23 mouse cellular contexts compared by ENCODE assay signal in genomic region chr15:102959663-102960191, GRCm38 (mm10). TPM values are rescaled to one million over a fixed set of nuclear protein-coding genes. Genes with fewer than 3 reads are reported as not detected.
DNase-seq lines count a peak whose midpoint lies in the region; ATAC-seq and TF ChIP-seq lines count a peak whose summit lies in the region.
"Had no signal": no experiment of that assay in that cellular context is flagged by ENCODE, and none has a peak within 500 bp of the region (broad histone marks: within the 10 kb centered on the region; RNA-seq: fewer than 3 reads in every experiment).

No protein-coding gene starts in this region.

- no peaks in the 10 kb centered on the region for H3K4me1 ChIP-seq in neural tube, embryonic 11.5 days (ENCODE audit: control insufficient read depth, insufficient read depth, low read length)
- peaks cover 70% of the 10 kb centered on the region for H3K4me1 ChIP-seq in limb, embryonic 12.5 days (replicated peaks)
- peaks cover 3% of the 10 kb centered on the region for H3K4me1 ChIP-seq in small intestine, adult 2 months (ENCODE audit: control insufficient read depth, insufficient read depth, insufficient read length, low read length)
- H3K4me1 ChIP-seq: hindbrain, embryonic 10.5 days; midbrain, embryonic 13.5 days had no signal

- peak overlapping the region; percentile 99 for H3K27ac ChIP-seq in gastrocnemius, adult 2 months
- H3K27ac ChIP-seq in neural tube, embryonic 11.5 days (ENCODE audit: low read depth, low read length): peak overlapping the region; percentile 24
- H3K27ac ChIP-seq in limb, embryonic 12.5 days: peak overlapping the region; percentile 91
- no peak overlapping the region for H3K27ac ChIP-seq in small intestine, adult 2 months (ENCODE audit: insufficient read depth, low read depth, low read length)
- H3K27ac ChIP-seq: embryonic facial prominence, embryonic 12.5 days; forebrain, embryonic 10.5 days; heart, embryonic 15.5 days; hindbrain, embryonic 10.5 days; midbrain, embryonic 13.5 days; stomach, postnatal 0 days had no signal

- no peaks in the 10 kb centered on the region for H3K9me3 ChIP-seq in neural tube, embryonic 11.5 days (ENCODE audit: control insufficient read depth, low read length)
- no peaks in the 10 kb centered on the region for H3K9me3 ChIP-seq in limb, embryonic 12.5 days
- H3K9me3 ChIP-seq: embryonic facial prominence, embryonic 12.5 days; forebrain, embryonic 10.5 days; heart, embryonic 15.5 days; hindbrain, embryonic 10.5 days; midbrain, embryonic 13.5 days had no signal

- H3K4me2 ChIP-seq in neural tube, embryonic 11.5 days (ENCODE audit: low read depth): peak overlapping the region; percentile 26
- peak overlapping the region; percentile 56 for H3K4me2 ChIP-seq in limb, embryonic 12.5 days
- H3K4me2 ChIP-seq: embryonic facial prominence, embryonic 12.5 days; heart, embryonic 15.5 days; midbrain, embryonic 13.5 days had no signal

- 1% methylated on average over 13 of the region's 13 CpGs for WGBS in neural tube, embryonic 11.5 days
- under 1% methylated on average over 13 of the region's 13 CpGs for WGBS in limb, embryonic 12.5 days
- WGBS in small intestine, adult 2 months: under 1% methylated on average over 13 of the region's 13 CpGs

- intact Hi-C loops in gastrocnemius, adult 2 months (cut with DNase I): no loop called here

- no peaks in the 10 kb centered on the region for H3K36me3 ChIP-seq in neural tube, embryonic 11.5 days (ENCODE audit: control insufficient read depth, insufficient read depth, low read length)
- no peaks in the 10 kb centered on the region for H3K36me3 ChIP-seq in limb, embryonic 12.5 days
- no peaks in the 10 kb centered on the region for H3K36me3 ChIP-seq in small intestine, adult 2 months (ENCODE audit: control insufficient read depth, insufficient read depth, low read length)
- H3K36me3 ChIP-seq: embryonic facial prominence, embryonic 12.5 days; forebrain, embryonic 10.5 days; heart, embryonic 15.5 days; hindbrain, embryonic 10.5 days; midbrain, embryonic 13.5 days had no signal

- DNase-seq in gastrocnemius, adult 2 months: peak; percentile 38
- no peak for DNase-seq in gastrocnemius, postnatal 4 days (ENCODE audit: low spot score in 2 of 2)
- DNase-seq in neural tube, embryonic 11.5 days (ENCODE audit: low spot score): no peak
- no peak for DNase-seq in neural tube, embryonic 10.5 days (ENCODE audit: extremely low spot score, low spot score)
- no peak for DNase-seq in adrenal gland, postnatal 25 days
- DNase-seq in MN1 (ENCODE audit: low spot score): no peak
- DNase-seq: cerebellum, adult 11-12 months; heart, adult 18-20 months; left cerebral cortex, postnatal 4 days; liver, postnatal 0 days; lung, postnatal 4 days; thymus, postnatal 36 days had no signal

- H3K4me3 ChIP-seq in gastrocnemius, adult 2 months: peak overlapping the region; percentile 93
- peak overlapping the region; percentile 15; the same call in 1 of the 2 replicates for H3K4me3 ChIP-seq in neural tube, embryonic 11.5 days (ENCODE audit: low read depth, low read length)
- peak overlapping the region; percentile 26 for H3K4me3 ChIP-seq in limb, embryonic 12.5 days (replicated peaks)
- 0 out of 2 replicates have a peak overlapping the region, but pooled peaks have one; percentile 0 for H3K4me3 ChIP-seq in small intestine, adult 2 months (ENCODE audit: low read depth, low read length)
- H3K4me3 ChIP-seq: embryonic facial prominence, embryonic 12.5 days; forebrain, embryonic 10.5 days; heart, embryonic 15.5 days; hindbrain, embryonic 10.5 days; midbrain, embryonic 13.5 days had no signal

- TF ChIP-seq CTCF in gastrocnemius, adult 2 months (IDR thresholded peaks at IDR 0.05): no peak
- no peak for TF ChIP-seq CTCF in small intestine, adult 2 months (IDR thresholded peaks at IDR 0.05; ENCODE audit: extremely low read depth, insufficient read length, insufficient replicate concordance, low read depth, low read length)

- H3K27me3 ChIP-seq in neural tube, embryonic 11.5 days (ENCODE audit: control insufficient read depth, insufficient read depth, low read length): peaks cover 94% of the 10 kb centered on the region
- H3K27me3 ChIP-seq in limb, embryonic 12.5 days: peaks cover 81% of the 10 kb centered on the region
- H3K27me3 ChIP-seq in small intestine, adult 2 months (ENCODE audit: control insufficient read depth, insufficient read depth, low read length): peaks cover 82% of the 10 kb centered on the region

- no peak for TF ChIP-seq POLR2A in small intestine, adult 2 months (IDR thresholded peaks at IDR 0.05; ENCODE audit: low read depth, low read length)

- peak overlapping the region; percentile 50 for H3K9ac ChIP-seq in neural tube, embryonic 11.5 days (ENCODE audit: low read length)
- H3K9ac ChIP-seq in limb, embryonic 12.5 days (replicated peaks): peak overlapping the region; percentile 48
- H3K9ac ChIP-seq: embryonic facial prominence, embryonic 12.5 days; heart, embryonic 15.5 days; liver, postnatal 0 days; midbrain, embryonic 13.5 days had no signal

- ATAC-seq in neural tube, embryonic 11.5 days (ENCODE audit: insufficient read depth, low FRiP score, low TSS enrichment): no peak
- ATAC-seq in limb, embryonic 12.5 days (ENCODE audit: insufficient number of reproducible peaks, insufficient read depth, low FRiP score, low TSS enrichment, low read depth): peak; percentile 74
- ATAC-seq: liver, postnatal 0 days; midbrain, embryonic 13.5 days; Patski had no signal

RNA-seq across cellular contexts. Expression of gene Hoxc11, which starts 5.5 kb away (rescaled TPM):
- 10 to 100 TPM in 1 of 2 experiments, 1 to 10 TPM in 1; 6.9 to 11.7 TPM for total RNA-seq in gastrocnemius, adult 2 months (2021)
- 10 to 100 TPM; 11.0 to 12.0 TPM for total RNA-seq in gastrocnemius, postnatal 4 days (2021)
- polyA plus RNA-seq in neural tube, embryonic 11.5 days (2014; fragmentation: Nextera tagmentation; extraction: Ambion mirVana): 1.9 and 2.0 TPM in 2 replicates
- polyA plus RNA-seq in limb, embryonic 12.5 days (2016; fragmentation: Nextera tagmentation; extraction: Ambion mirVana): 3.5 and 5.2 TPM in 2 replicates
- polyA plus RNA-seq in small intestine, adult 2 months (2012; rRNA removed): not detected in 2 replicates
- total RNA-seq in adrenal gland, postnatal 25 days (2021): not detected in 2 replicates
- total RNA-seq: heart, adult 18-20 months; left cerebral cortex, postnatal 4 days; neutrophil, adult 5-6 weeks had no signal
- polyA plus RNA-seq: embryonic facial prominence, embryonic 12.5 days; forebrain, embryonic 10.5 days; heart, embryonic 15.5 days; hindbrain, embryonic 10.5 days; liver, postnatal 0 days; midbrain, embryonic 13.5 days; Patski; spleen, adult 2 months; stomach, postnatal 0 days had no signal

RNA-seq across cellular contexts. Expression of gene Hoxc10, which starts 6.9 kb away (rescaled TPM):
- 10 to 100 TPM; 72.4 to 84.8 TPM for total RNA-seq in gastrocnemius, adult 2 months (2021)
- total RNA-seq in gastrocnemius, postnatal 4 days (2021): 10 to 100 TPM; 45.2 to 46.4 TPM
- polyA plus RNA-seq in neural tube, embryonic 11.5 days (2014; fragmentation: Nextera tagmentation; extraction: Ambion mirVana): 58.3 and 60.4 TPM in 2 replicates
- 20.7 and 21.2 TPM in 2 replicates for polyA plus RNA-seq in limb, embryonic 12.5 days (2016; fragmentation: Nextera tagmentation; extraction: Ambion mirVana)
- not detected in 2 replicates for polyA plus RNA-seq in small intestine, adult 2 months (2012; rRNA removed)
- total RNA-seq in adrenal gland, postnatal 25 days (2021): 0.36 and 0.48 TPM in 2 replicates
- total RNA-seq: heart, adult 18-20 months; left cerebral cortex, postnatal 4 days; neutrophil, adult 5-6 weeks had no signal
- polyA plus RNA-seq: embryonic facial prominence, embryonic 12.5 days; forebrain, embryonic 10.5 days; heart, embryonic 15.5 days; hindbrain, embryonic 10.5 days; liver, postnatal 0 days; midbrain, embryonic 13.5 days; spleen, adult 2 months; stomach, postnatal 0 days had no signal

RNA-seq across cellular contexts. Expression of gene Hoxc5, which starts 7.5 kb away (rescaled TPM):
- total RNA-seq in gastrocnemius, adult 2 months (2021): 1 to 10 TPM; 2.7 to 2.9 TPM
- 1 to 10 TPM; 4.1 to 5.0 TPM for total RNA-seq in gastrocnemius, postnatal 4 days (2021)
- 36.3 and 37.3 TPM in 2 replicates for polyA plus RNA-seq in neural tube, embryonic 11.5 days (2014; fragmentation: Nextera tagmentation; extraction: Ambion mirVana)
- 6.3 and 12.2 TPM in 2 replicates for polyA plus RNA-seq in limb, embryonic 12.5 days (2016; fragmentation: Nextera tagmentation; extraction: Ambion mirVana)
- 0.28 and 1.7 TPM in 2 replicates for polyA plus RNA-seq in small intestine, adult 2 months (2012; rRNA removed)
- total RNA-seq in adrenal gland, postnatal 25 days (2021): 7.6 and 9.0 TPM in 2 replicates
- total RNA-seq: left cerebral cortex, postnatal 4 days; neutrophil, adult 5-6 weeks had no signal
- polyA plus RNA-seq: forebrain, embryonic 10.5 days; liver, postnatal 0 days had no signal

RNA-seq across cellular contexts. Expression of gene Hoxc9, which starts 16.5 kb away (rescaled TPM):
- 1 to 10 TPM; 6.7 to 8.3 TPM for total RNA-seq in gastrocnemius, adult 2 months (2021)
- 1 to 10 TPM; 8.4 to 8.6 TPM for total RNA-seq in gastrocnemius, postnatal 4 days (2021)
- 36.1 and 40.0 TPM in 2 replicates for polyA plus RNA-seq in neural tube, embryonic 11.5 days (2014; fragmentation: Nextera tagmentation; extraction: Ambion mirVana)
- polyA plus RNA-seq in limb, embryonic 12.5 days (2016; fragmentation: Nextera tagmentation; extraction: Ambion mirVana): 3.6 TPM in 2 replicates
- polyA plus RNA-seq in small intestine, adult 2 months (2012; rRNA removed): 0.22 TPM in 1 of 2 replicates, not detected in the other
- 0.85 and 1.5 TPM in 2 replicates for total RNA-seq in adrenal gland, postnatal 25 days (2021)
- total RNA-seq: heart, adult 18-20 months; left cerebral cortex, postnatal 4 days; neutrophil, adult 5-6 weeks had no signal
- polyA plus RNA-seq: embryonic facial prominence, embryonic 12.5 days; forebrain, embryonic 10.5 days; heart, embryonic 15.5 days; hindbrain, embryonic 10.5 days; liver, postnatal 0 days; midbrain, embryonic 13.5 days; spleen, adult 2 months; stomach, postnatal 0 days had no signal

RNA-seq across cellular contexts. Expression of gene Hoxc12, which starts 23.2 kb away (rescaled TPM):
- not detected for total RNA-seq in gastrocnemius, adult 2 months (2021)
- total RNA-seq in gastrocnemius, postnatal 4 days (2021): not detected
- polyA plus RNA-seq in neural tube, embryonic 11.5 days (2014; fragmentation: Nextera tagmentation; extraction: Ambion mirVana): 3.0 and 4.6 TPM in 2 replicates
- polyA plus RNA-seq in limb, embryonic 12.5 days (2016; fragmentation: Nextera tagmentation; extraction: Ambion mirVana): 2.0 and 2.8 TPM in 2 replicates
- polyA plus RNA-seq in small intestine, adult 2 months (2012; rRNA removed): not detected in 2 replicates
- not detected in 2 replicates for total RNA-seq in adrenal gland, postnatal 25 days (2021)
- total RNA-seq: heart, adult 18-20 months; left cerebral cortex, postnatal 4 days; neutrophil, adult 5-6 weeks had no signal
- polyA plus RNA-seq: embryonic facial prominence, embryonic 12.5 days; forebrain, embryonic 10.5 days; heart, embryonic 15.5 days; hindbrain, embryonic 10.5 days; liver, postnatal 0 days; midbrain, embryonic 13.5 days; Patski; spleen, adult 2 months; stomach, postnatal 0 days had no signal

Comparison
In these comparisons a context has a peak if more than half of its experiments do, and no peak if none do; other contexts are left out.
1. H3K4me3 ChIP-seq: peak in every context shown above with its lines; median percentile 93 in gastrocnemius, adult 2 months; 26 in limb, embryonic 12.5 days; 15 in neural tube, embryonic 11.5 days; 0 in small intestine, adult 2 months.
2. RNA of gene Hoxc10, which starts 6.9 kb away (total RNA-seq): 72.4 to 84.8 TPM in gastrocnemius, adult 2 months and 45.2 to 46.4 TPM in gastrocnemius, postnatal 4 days; 0.36 to 0.48 TPM in adrenal gland, postnatal 25 days; every median in the first group is over 10 times any median in the second.